Mouse (Mus musculus) bone marrow macrophage, adult 2 months (primary cell): ENCODE measurements at regions not wholly inside any gene's neighbourhood (a gene's known extent, or its start where the extent isn't known, plus 50 kb on each side); places are given as distances from the start of the nearest gene placed in this dataset.

Source experiments
- CTCF ChIP-seq: IDR thresholded peaks from 2 replicates; pipeline ENCODE4 v1.5.1; 2012; ENCODE audit warnings: low read depth, mild to moderate bottlenecking, low read length, moderate library complexity
- POLR2A ChIP-seq: IDR thresholded peaks from 2 replicates; pipeline ENCODE4 v1.6.1; 2012; ENCODE audit warnings: mild to moderate bottlenecking, low read depth, low read length, borderline replicate concordance

DNA sequence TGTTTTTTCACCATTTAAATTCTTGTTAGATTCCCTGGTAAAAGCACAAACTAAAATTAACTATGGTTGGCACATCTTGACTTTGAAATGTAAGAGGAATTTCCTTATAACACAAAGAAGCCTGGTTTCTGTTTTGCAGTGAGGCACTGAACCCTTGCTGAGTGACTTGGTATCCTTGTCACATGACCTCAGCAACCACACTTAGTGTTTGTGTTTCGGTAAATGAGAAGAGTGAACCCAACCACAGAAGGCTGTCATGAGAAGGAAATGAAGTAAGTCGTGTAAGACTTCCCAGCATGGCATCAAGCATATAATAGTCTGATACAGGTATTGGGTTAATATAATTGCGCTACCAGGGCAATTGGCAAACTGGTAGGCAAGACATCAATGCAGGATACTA is 154.0 kb downstream of the Kctd12 start:
- TF ChIP-seq CTCF, result no peak
- TF ChIP-seq POLR2A, result no peak
